Mouse (Mus musculus) kidney, adult 2 months (tissue): ENCODE measurements at regions not wholly inside any gene's neighbourhood (a gene's known extent, or its start where the extent isn't known, plus 50 kb on each side); places are given as distances from the start of the nearest gene placed in this dataset.

ENCODE experiments used
- CTCF ChIP-seq: fragments of 200-500 bp; conservative IDR thresholded peaks from 2 replicates; pipeline ENCODE4 v1.5.1; 2011; ENCODE audit warnings: low read depth, mild to moderate bottlenecking, control low read depth, low read length, moderate library complexity, mixed read lengths; ENCODE audit not compliant: insufficient read depth, insufficient read length
- POLR2A ChIP-seq: fragments of 200-500 bp; IDR thresholded peaks from one replicate; pipeline ENCODE4 v1.6.1; 2011; ENCODE audit warnings: low read depth, low read length, control low read depth

DNA sequence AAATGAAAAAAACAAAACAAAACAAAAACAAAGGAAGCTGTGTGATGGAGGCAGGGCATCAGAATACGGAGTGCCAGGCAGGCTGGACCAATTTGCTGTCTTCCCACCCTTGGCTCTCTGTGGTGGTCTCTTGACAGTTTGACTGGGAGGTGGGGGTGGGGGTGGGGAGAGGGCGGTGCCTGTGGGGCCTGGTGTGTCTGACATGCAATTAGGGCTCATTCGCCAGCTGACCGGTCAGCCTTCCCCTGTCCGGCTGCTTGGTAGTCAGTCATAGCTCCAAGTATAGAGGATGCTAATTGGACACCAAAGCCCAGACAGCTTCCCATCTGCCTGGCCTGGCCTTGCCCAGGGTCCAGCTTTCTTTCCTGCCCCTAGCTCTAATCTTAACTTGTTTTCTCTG, 225.8 kb upstream of the 4930535I16Rik start:
- no peak for TF ChIP-seq CTCF
- TF ChIP-seq POLR2A: no peak
